Mouse (Mus musculus) embryo, embryonic 11.5 days (tissue): ENCODE data around the gene Dmrtc1c2.
"Not testable (repeated sequence)": the region's sequence is repeated elsewhere in the genome, so short reads cannot be mapped to it uniquely, and the experiment has no call there.

Experiments
- DNase-seq: peaks from one replicate; pipeline ENCODE4 v3.0.0-alpha.2; 2012; ENCODE audit warnings: low read depth, low spot score

Dmrtc1c2 gene

GRCm38 (mm10) chrX:102854516-102854915 is at the start of gene Dmrtc1c2:
Gene Dmrtc1c2 (minus strand): TSS chrX:102854616.
- DNase-seq = not testable (repeated sequence)

DNA sequence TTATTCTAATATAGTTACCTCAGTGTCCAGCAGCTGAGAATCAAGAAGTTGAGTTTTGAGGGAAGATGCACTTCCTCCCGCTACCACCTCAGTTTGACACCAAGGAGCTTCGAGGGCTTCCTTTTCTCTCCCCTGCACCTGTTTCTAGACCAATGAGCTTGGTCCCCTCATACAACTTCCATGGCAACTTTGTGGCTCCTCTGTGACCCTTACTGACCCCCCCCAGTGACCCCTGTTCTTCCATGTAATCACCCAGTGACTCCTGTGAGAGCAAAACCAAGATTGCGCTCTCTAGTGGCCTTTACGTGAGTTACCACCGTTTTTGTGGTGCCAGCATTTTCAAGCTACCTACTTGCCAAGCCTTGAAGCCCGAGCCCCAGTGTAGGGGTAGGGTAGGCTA is 13.5 kb upstream of the Dmrtc1c2 start, which contains the start of gene 1700031F05Rik:
1700031F05Rik (minus strand) TSS at position 101 of the 400 bp plus-strand sequence.
- no peak for DNase-seq

DNA sequence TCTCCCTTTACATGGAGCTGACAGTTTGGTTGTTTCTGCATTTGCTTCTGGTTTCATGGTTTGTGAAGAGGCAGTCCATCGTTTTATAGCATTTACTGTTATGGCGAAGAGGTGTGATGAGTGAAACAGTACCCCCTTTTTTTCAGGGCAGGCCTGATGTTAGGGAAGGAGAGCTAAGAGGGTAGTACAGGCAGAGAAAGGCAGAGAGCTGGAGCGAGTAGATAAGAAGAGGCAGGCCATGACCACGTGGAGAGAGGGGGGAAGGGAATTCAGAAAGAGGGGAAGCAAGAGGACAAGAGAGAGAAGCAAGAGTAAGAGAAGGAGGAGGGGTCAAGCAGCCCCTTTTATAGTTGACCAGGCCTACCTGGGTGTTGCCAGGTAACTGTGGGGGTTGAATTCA is 42.1 kb downstream of the Dmrtc1c2 start:
- no peak for DNase-seq

DNA sequence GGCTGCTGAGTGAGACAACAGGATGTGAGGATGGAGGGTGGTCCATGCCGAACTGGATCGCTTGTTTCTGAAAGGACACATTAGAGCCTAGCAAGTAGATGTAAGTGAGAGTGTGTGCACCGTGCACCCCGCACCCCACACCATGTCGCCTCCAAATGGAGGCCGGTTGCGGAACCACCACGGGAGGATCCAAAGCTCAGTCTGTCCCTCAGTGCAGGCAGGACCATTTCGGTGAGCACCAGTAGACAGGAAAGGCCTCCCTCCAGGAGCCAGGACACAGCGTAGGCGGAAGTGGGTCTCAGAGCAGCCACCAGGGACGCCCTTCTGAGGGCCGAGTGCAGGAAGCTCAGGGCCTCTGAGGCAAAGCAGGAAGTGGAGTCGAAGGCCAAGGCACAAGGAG is 51.8 kb downstream of the Dmrtc1c2 start, which contains the start of gene Dmrtc1c1:
Dmrtc1c1 (plus strand) TSS at position 301 of the 400 bp plus-strand sequence.
- DNase-seq = not testable (repeated sequence)
